Mouse (Mus musculus) left cerebral cortex, postnatal 25 days (tissue): Measurements from ENCODE around the gene Gpm6b. TPM values are rescaled to one million over a fixed set of nuclear protein-coding genes. Genes with fewer than 3 reads are reported as not detected.

Source experiments
- DNase-seq, 2 experiments: peaks; one replicate each; pipeline ENCODE4 v3.0.0; 2022; ENCODE audit warnings: low spot score in 2 of 2, mixed read lengths in 1 of 2
- intact Hi-C: fragments of 180-260 bp; cut with DNase I; formaldehyde crosslinking; loops from one replicate; pipeline ENCODE4 v1.15.1; 2025
- total RNA-seq, 2 experiments: library from RNA; stranded (reverse); gene quantifications; 2 replicates each; pipeline ENCODE4 v1.2.3; 2021

The Gpm6b gene
- total RNA-seq, 2 experiments from 2014 or later = 729 to 756 TPM

GRCm38 (mm10) chrX:166348086-166348485 is 109.4 kb downstream of the Gpm6b start:
- intact Hi-C loops = loop anchor here (5.0 kb wide), 1 partner anchor 176 kb away; the partner anchor contains the start of gene Gemin8
- no peak for DNase-seq

DNA sequence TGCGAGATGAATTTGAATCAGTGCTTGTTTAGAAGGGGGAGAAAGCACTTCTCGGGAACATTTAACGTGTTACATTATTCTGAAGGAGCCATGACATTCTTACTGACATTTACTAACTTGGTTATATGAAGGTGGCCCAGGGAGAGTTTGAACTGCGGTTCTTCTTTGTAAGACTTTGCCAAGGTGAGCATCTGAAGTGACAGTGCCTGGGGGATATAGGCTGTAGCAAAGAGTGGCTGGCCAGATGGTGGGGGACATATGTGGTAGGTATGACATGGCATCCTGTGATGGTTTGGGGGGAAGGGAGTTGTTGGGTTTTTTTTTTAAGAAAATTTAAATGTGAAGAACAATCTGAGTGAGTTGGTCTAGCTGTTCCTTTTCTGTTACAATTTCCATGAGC is 109.9 kb downstream of the Gpm6b start:
- intact Hi-C loops = loop anchor here (5.0 kb wide), 1 partner anchor 176 kb away; the partner anchor contains the start of gene Gemin8
- DNase-seq = no peak

GRCm38 (mm10) chrX:166351790-166352189 is 113.1 kb downstream of the Gpm6b start:
- DNase-seq = peak; percentile 69 to 76
- intact Hi-C loops = no loop called here

DNA sequence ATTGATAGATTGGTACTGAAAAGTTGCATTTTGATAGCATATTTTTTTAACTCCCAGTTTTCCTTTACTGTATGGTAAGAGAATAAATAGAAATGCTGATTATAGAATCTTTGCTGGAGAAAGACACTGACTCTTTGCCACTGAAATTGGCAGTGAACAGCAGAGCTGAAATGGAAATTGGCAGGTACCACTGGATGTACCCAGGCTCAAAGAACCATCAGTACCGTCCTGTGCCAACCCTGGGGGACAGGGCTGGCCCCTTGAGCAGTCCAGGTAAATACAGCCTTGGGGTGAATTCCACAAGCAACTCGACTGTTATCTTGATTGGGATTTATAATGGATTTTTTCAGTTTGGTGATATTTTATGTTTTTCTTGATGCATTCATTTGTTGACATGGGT is 114.7 kb downstream of the Gpm6b start:
- no peak for DNase-seq
- intact Hi-C loops = no loop called here

DNA sequence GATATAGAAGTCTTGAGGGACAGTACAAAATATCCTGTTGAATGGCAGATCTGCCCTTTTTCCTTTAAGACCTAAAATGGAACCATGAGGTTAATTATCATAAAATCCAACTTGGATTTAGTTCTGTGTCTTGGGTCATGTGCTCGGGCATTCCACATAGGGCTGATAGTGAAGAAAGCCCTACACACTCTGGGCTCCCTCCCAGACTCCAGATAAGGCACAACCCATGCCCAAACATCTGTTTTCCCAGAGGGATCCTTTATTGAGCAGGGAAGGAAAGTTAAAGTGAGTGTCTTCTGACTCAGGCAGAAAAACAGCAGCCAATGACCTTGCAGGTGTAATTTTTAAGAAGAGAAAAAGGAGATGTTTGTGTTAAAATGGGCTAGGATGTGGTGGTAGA is 116.2 kb downstream of the Gpm6b start:
- DNase-seq = no peak
- intact Hi-C loops = no loop called here

DNA sequence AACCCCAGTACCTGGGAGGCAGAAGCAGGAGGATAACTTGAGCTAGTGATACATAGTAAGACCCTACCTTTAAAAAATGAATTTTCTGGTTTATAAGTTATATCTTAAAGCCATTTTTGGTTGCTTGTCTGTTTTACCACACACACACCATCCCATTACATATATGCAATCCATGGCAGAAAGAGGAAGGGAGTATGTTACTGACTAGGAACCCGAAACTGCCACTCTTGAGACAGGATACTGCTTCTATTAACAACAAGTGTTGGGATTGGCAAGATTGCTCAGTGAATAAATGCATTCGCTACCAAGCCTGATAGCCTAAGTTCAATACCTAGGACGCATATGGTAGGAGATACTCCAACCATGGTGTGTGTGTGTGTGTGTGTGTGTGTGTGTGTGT is 117.6 kb downstream of the Gpm6b start:
- intact Hi-C loops = loop anchor here (2.0 kb wide), 1 partner anchor 137 kb away; no protein-coding TSS in a partner anchor
- no peak for DNase-seq

- intact Hi-C loops = no loop called here
- DNase-seq = no peak
Observed at GRCm38 (mm10) chrX:166358955-166359354, 120.2 kb downstream of the Gpm6b start.

DNA sequence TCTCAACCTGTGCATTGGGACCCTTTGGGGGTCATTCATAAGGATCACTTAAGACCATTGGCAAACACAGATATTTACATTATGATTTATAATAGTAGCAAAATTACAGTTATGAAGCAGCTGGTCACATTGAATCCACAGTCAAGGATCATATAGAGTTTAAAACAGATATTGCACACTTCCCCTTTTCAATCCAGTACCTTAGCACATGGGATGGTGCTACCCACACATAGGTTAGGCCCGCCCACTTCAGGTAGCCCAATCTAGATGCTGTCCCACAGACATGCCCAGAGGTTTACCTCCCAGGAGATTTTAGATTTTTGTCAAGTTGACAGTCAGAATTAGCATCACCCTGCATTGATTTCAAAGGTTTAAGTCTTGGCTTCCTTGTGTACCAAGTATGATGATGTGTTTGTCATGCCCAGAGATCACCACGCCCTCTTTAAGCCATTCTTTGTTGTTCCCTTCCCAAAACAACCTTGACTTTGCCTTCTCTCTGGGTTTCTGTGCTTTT is 121.3 kb downstream of the Gpm6b start:
- no peak for DNase-seq
- intact Hi-C loops = no loop called here

GRCm38 (mm10) chrX:166360455-166360854 is 121.7 kb downstream of the Gpm6b start:
- intact Hi-C loops = no loop called here
- peak; percentile 43 to 90 for DNase-seq

DNA sequence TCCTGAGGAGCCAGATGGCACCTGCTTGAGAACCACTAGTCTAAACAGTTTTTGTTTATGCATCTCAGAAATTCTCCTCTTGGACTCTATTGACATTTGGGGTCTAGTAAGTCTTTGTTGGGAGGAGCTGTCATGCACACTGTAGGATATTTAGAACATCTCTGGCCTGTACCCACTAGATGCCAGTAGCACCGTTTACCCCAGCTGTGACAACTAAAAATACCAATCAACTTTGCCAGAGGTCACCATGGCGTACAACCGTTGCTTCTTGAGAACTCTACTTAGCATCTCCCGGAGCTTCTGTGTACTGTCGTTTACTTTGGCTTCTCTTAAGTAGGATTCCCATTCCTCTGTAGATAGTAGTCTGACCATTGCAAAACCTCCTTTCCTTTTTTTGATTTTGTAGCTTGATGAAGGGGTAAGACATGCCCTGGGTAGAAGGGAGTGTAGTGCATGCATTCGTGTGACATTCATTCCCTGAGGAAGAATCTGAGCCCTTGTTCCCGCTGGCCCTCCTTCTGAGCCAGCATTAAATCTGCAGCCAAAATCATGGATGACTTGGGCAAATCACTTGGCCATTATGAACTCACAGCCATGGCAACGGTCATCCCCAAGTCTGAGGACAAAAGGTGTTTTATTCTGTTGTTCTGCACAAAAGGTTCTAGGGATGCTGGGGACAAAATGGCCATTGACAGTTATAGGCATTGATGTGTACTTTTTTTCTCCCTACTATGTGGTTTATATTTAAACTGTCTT is 126.9 kb downstream of the Gpm6b start:
- no peak for DNase-seq
- intact Hi-C loops = no loop called here

- DNase-seq = no peak
- intact Hi-C loops = no loop called here
Observed at GRCm38 (mm10) chrX:166376681-166377328, 138.1 kb downstream of the Gpm6b start.

GRCm38 (mm10) chrX:166378652-166379051 is 139.9 kb downstream of the Gpm6b start:
- DNase-seq = no peak
- intact Hi-C loops = no loop called here

DNA sequence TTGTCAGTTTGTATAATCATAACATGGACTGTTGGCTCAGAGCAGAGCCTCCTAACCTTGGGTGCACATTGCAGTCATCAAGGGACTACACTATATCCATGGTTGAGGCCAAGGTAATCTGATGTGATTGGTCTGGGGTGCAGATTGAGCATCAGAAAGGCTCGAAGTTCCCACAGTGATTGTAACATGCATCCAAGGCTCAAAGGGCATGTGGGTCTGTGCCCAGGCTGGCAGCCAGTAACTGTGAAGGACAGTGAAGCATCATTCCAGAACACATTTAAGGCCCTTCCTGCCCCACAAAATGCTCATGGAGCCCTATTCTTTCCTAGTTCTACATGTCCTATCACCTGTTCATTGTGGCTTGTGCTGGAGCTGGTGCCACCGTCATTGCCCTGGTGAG is 144.9 kb downstream of the Gpm6b start:
- intact Hi-C loops = no loop called here
- DNase-seq = no peak

- no peak for DNase-seq
- intact Hi-C loops = no loop called here
Observed at GRCm38 (mm10) chrX:166384935-166385334, 146.2 kb downstream of the Gpm6b start.

DNA sequence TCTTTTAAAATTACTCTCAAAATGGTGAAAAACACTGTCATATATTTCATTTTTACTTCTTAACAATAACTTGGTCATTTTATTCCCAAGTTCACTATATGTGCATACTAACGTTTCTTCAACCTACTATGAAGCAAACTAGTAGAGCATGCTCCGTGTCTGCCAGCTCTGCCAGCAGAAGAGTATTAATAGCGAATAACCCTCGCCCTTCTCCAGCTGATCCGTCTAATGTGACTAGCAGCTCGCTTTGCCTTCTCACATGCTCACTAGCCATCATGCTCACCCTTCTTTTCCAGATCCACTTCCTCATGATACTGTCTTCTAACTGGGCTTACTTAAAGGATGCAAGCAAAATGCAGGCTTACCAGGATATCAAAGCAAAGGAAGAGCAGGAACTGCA is 147.9 kb downstream of the Gpm6b start:
- intact Hi-C loops = no loop called here
- peak in 1 of 2 experiments; percentile 0 for DNase-seq

GRCm38 (mm10) chrX:166393753-166394152 is 155.0 kb downstream of the Gpm6b start:
- intact Hi-C loops = no loop called here
- DNase-seq = peak in 1 of 2 experiments; percentile 2

DNA sequence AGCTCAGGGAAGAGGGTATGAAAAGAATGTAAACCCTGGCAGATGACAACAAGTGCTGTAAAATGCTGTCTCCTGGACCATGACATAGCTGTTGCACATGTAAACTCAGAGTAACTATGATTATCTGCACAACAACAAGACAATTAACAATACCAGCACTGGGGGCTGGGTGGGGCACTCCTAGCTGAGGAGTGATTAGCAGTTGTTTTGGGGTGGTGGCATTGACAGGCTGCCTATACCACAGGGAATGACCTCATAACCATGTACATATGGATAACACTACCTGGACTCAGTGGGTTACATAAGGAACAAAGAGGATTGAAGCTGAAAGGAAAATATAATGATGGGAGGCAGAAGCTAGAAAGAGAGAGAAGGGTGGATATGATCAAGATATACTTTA is 169.2 kb downstream of the Gpm6b start:
- intact Hi-C loops = no loop called here
- no peak for DNase-seq

- DNase-seq = peak in 1 of 2 experiments; percentile 53
- intact Hi-C loops = loop anchor here (2.0 kb wide), 1 partner anchor 249 kb away; no protein-coding TSS in a partner anchor
Observed at GRCm38 (mm10) chrX:166416196-166416595, 177.5 kb downstream of the Gpm6b start.

GRCm38 (mm10) chrX:166434812-166435211 is 196.1 kb downstream of the Gpm6b start:
- DNase-seq = no peak
- intact Hi-C loops = no loop called here
